Mouse (Mus musculus) midbrain, embryonic 12.5 days (tissue): Measurements from ENCODE around the gene Olfr930. TPM values are rescaled to one million over a fixed set of nuclear protein-coding genes. Genes with fewer than 3 reads are reported as not detected.

Experiments used
- ATAC-seq: fragments of 200-750 bp; cut with Nextera tagmentation; 2 replicates; pipeline ENCODE4 v1.8.0; 2017; ENCODE audit warnings: low read depth, moderate TSS enrichment, moderate library complexity; ENCODE audit not compliant: low FRiP score
- H3K27ac ChIP-seq: fragments of 300-500 bp; sonication (generic); replicated peaks from 2 replicates; pipeline ENCODE4 v1.5.1; 2016; ENCODE audit warnings: mild to moderate bottlenecking
- H3K27me3 ChIP-seq: fragments of 300-500 bp; sonication (generic); 2 replicates; pipeline ENCODE4 v1.6.1; 2016; ENCODE audit warnings: mild to moderate bottlenecking
- H3K36me3 ChIP-seq: fragments of 300-500 bp; sonication (generic); 2 replicates; pipeline ENCODE4 v1.6.1; 2016
- H3K4me1 ChIP-seq: fragments of 300-500 bp; sonication (generic); 2 replicates; pipeline ENCODE4 v1.6.1; 2016
- H3K4me2 ChIP-seq: fragments of 300-500 bp; sonication (generic); replicated peaks from 2 replicates; pipeline ENCODE4 v1.6.1; 2016; ENCODE audit warnings: mild to moderate bottlenecking, moderate library complexity
- H3K4me3 ChIP-seq: fragments of 300-500 bp; sonication (generic); 2 replicates; pipeline ENCODE4 v1.5.1; 2016; ENCODE audit warnings: mild to moderate bottlenecking
- H3K9ac ChIP-seq: fragments of 300-500 bp; sonication (generic); replicated peaks from 2 replicates; pipeline ENCODE4 v1.6.1; 2016; ENCODE audit warnings: mild to moderate bottlenecking, moderate library complexity
- H3K9me3 ChIP-seq: fragments of 300-500 bp; sonication (generic); 2 replicates; pipeline ENCODE4 v1.6.1; 2016; ENCODE audit warnings: mild to moderate bottlenecking
- WGBS: fragments of 180-500 bp; shearing (Covaris S2); methylation state at CpG from one replicate; pipeline ENCODE4 v1.1.7; 2016; 5-methylcytosine and 5-hydroxymethylcytosine counted together
- polyA plus RNA-seq: library from polyadenylated mRNA; unstranded; fragments of >200 nt; fragmentation: Nextera tagmentation; extraction: Ambion mirVana; gene quantifications from 2 replicates; pipeline ENCODE4 v1.2.1, GENCODE M21; 2016

The Olfr930 gene
- polyA plus RNA-seq = not detected in 2 replicates

DNA sequence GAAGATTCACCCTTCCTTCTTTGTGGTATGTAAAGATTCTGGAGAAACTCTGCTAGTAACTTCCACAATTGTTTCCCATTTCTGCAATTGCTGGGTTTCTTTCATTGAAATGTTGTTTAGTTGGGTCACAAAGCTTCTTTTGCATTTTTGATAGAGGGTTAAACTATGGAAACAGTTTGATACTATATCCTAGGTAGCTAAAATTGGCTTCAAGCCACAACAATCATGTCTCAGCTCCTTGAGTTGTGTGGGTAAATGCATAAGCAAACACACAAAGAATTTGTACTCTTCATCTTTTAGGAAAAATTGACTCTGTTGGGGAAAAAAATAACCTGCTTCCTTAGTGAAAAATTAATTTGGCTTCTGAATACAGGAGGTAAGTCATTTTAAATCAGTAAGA lies at the start of gene Olfr930:
TSS of gene Olfr930 (plus strand) at position 301 of the 400 bp plus-strand sequence.
- H3K4me3 ChIP-seq = no peak within 1 kb of the TSS
- no peaks in the 10 kb centered on the region for H3K9me3 ChIP-seq
- no peaks in the 10 kb centered on the region for H3K27me3 ChIP-seq
- no peaks in the 10 kb centered on the region for H3K4me1 ChIP-seq
- no peak within 1 kb of the TSS for H3K9ac ChIP-seq
- no peak within 1 kb of the TSS for H3K4me2 ChIP-seq
- no peaks in the 10 kb centered on the region for H3K36me3 ChIP-seq
- no peak for ATAC-seq
- H3K27ac ChIP-seq = no peak within 1 kb of the TSS

GRCm38 (mm10) chr9:38953401-38954123 lies 24.0 kb downstream of the Olfr930 start:
- WGBS = 88% methylated on average over 7 of the region's 7 CpGs
- Histone ChIP-seq H3K9ac (no peak overlapping the region), H3K9me3 (no peaks in the 10 kb centered on the region), H3K4me1 (no peaks in the 10 kb centered on the region), H3K4me2 (no peak overlapping the region), H3K27me3 (no peaks in the 10 kb centered on the region), H3K27ac (no peak overlapping the region), H3K36me3 (no peaks in the 10 kb centered on the region), H3K4me3 (no peak overlapping the region)
- ATAC-seq = no peak

DNA sequence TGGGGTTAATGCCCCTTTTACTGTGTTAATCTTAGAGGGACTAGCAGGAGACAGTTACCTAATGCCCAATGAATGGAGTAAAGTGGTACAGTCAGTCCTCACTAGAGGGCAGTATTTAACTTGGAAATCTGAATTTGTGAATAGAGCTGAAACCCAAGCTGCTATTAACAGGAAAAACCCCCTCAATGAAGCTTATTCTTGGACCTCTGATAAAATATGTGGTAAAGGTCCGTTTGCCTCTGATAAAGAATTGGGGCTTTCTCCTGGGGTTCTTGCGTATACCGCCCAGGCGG lies 24.5 kb downstream of the Olfr930 start:
- WGBS = 86% methylated on average over 4 of the region's 4 CpGs
- no peak overlapping the region for H3K9ac ChIP-seq
- ATAC-seq = no peak
- no peaks in the 10 kb centered on the region for H3K9me3 ChIP-seq
- H3K4me3 ChIP-seq = no peak overlapping the region
- no peaks in the 10 kb centered on the region for H3K36me3 ChIP-seq
- no peaks in the 10 kb centered on the region for H3K27me3 ChIP-seq
- no peak overlapping the region for H3K4me2 ChIP-seq
- H3K27ac ChIP-seq = no peak overlapping the region
- H3K4me1 ChIP-seq = no peaks in the 10 kb centered on the region

DNA sequence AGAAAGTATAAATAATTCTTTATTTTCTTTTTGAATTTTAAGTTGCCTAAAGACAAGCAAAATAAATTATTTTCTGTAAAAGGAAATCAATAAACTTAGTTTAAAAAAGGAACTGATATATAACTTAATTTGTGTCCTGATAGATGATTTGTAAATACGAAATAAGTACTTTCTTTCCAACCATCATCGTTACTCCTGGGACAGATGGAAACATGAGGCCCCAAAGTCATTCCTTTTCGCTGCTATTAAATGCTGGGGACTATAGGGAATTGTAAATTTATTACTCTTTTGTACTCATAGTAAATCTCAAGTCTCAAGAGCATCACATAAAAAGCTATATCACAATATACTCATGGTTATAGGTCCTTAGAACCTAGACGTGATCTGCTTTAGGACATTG lies 42.4 kb downstream of the Olfr930 start, which contains the start of gene Olfr933:
TSS of gene Olfr933 (plus strand) at position 301 of the 400 bp plus-strand sequence.
- no peaks in the 10 kb centered on the region for H3K36me3 ChIP-seq
- WGBS = 83% methylated on average over 4 of the region's 4 CpGs
- no peak within 1 kb of the TSS for H3K4me2 ChIP-seq
- H3K9me3 ChIP-seq = no peaks in the 10 kb centered on the region
- H3K27me3 ChIP-seq = no peaks in the 10 kb centered on the region
- ATAC-seq = no peak
- H3K4me3 ChIP-seq = no peak within 1 kb of the TSS
- H3K4me1 ChIP-seq = no peaks in the 10 kb centered on the region
- no peak within 1 kb of the TSS for H3K9ac ChIP-seq
- H3K27ac ChIP-seq = no peak within 1 kb of the TSS

Other genes with a start within 250 kb of the Olfr930 start
- not detected in 2 replicates for gene Olfr919, start 226.1 kb upstream of the Olfr930 start, polyA plus RNA-seq
- 7.9 and 9.0 TPM in 2 replicates for gene Vwa5a, start 211.5 kb upstream of the Olfr930 start, polyA plus RNA-seq
- gene Olfr920, start 177.5 kb upstream of the Olfr930 start, polyA plus RNA-seq = not detected in 2 replicates
- gene Olfr921, start 156.7 kb upstream of the Olfr930 start, polyA plus RNA-seq = not detected in 2 replicates
- gene Olfr922, start 115.2 kb upstream of the Olfr930 start, polyA plus RNA-seq = not detected in 2 replicates
- not detected in 2 replicates for gene Olfr923, start 103.3 kb upstream of the Olfr930 start, polyA plus RNA-seq
- gene Olfr924, start 85.4 kb upstream of the Olfr930 start, polyA plus RNA-seq = not detected in 2 replicates
- gene Olfr26, start 74.7 kb upstream of the Olfr930 start, polyA plus RNA-seq = not detected in 2 replicates
- not detected in 2 replicates for gene Olfr926, start 52.7 kb upstream of the Olfr930 start, polyA plus RNA-seq
- gene Olfr933, start 42.5 kb downstream of the Olfr930 start, polyA plus RNA-seq = not detected in 2 replicates
- not detected in 2 replicates for gene Olfr934, start 58.5 kb downstream of the Olfr930 start, polyA plus RNA-seq
- gene Olfr935, start 69.9 kb downstream of the Olfr930 start, polyA plus RNA-seq = not detected in 2 replicates
- not detected in 2 replicates for gene Olfr146, start 93.6 kb downstream of the Olfr930 start, polyA plus RNA-seq
- not detected in 2 replicates for gene Olfr937, start 135.1 kb downstream of the Olfr930 start, polyA plus RNA-seq
- gene Olfr938, start 149.1 kb downstream of the Olfr930 start, polyA plus RNA-seq = not detected in 2 replicates
- gene Olfr27, start 198.3 kb downstream of the Olfr930 start, polyA plus RNA-seq = not detected in 2 replicates
- gene Olfr943, start 236.5 kb downstream of the Olfr930 start, polyA plus RNA-seq = not detected in 2 replicates